Mouse (Mus musculus): Measurements from ENCODE around the gene Taf11.
A peak's percentile ranks its signal among the peaks of the same experiment; 100 is the strongest.

Taf11 gene

GRCm38 (mm10) chr17:27920676-27921075 lies 11.0 kb upstream of the Taf11 start:
- DNase-seq (ENCODE audit: low read depth, low spot score), result no peak

- no peak for DNase-seq (ENCODE audit: low read depth, low spot score)
These were observed 6.7 kb upstream of the Taf11 start for GRCm38 (mm10) chr17:27916366-27916765.

- no peak for DNase-seq (ENCODE audit: low read depth, low spot score)
These were observed 5.1 kb upstream of the Taf11 start for GRCm38 (mm10) chr17:27914742-27915141.

- no peak for DNase-seq (ENCODE audit: low read depth, low spot score)
These were observed 1.7 kb upstream of the Taf11 start for GRCm38 (mm10) chr17:27911371-27911770.

GRCm38 (mm10) chr17:27908888-27909621 lies 589 bp downstream of the Taf11 start, which contains the start of gene Anks1:
Gene Anks1, plus strand, starts transcription at chr17:27909306.
- peak; percentile 66 for DNase-seq (ENCODE audit: low read depth, low spot score)

- DNase-seq (ENCODE audit: low read depth, low spot score), result no peak
These were observed 1.3 kb downstream of the Taf11 start for GRCm38 (mm10) chr17:27908206-27908887.

GRCm38 (mm10) chr17:27907512-27908205 lies 2.0 kb downstream of the Taf11 start:
- DNase-seq (ENCODE audit: low read depth, low spot score), result peak; percentile 81

- no peak for DNase-seq (ENCODE audit: low read depth, low spot score)
These were observed 23.0 kb downstream of the Taf11 start for GRCm38 (mm10) chr17:27886499-27887210.

GRCm38 (mm10) chr17:27883994-27884393 lies 25.6 kb downstream of the Taf11 start:
- DNase-seq (ENCODE audit: low read depth, low spot score), result no peak

GRCm38 (mm10) chr17:27883129-27883528 lies 26.5 kb downstream of the Taf11 start:
- no peak for DNase-seq (ENCODE audit: low read depth, low spot score)

- no peak for DNase-seq (ENCODE audit: low read depth, low spot score)
These were observed 28.1 kb downstream of the Taf11 start for GRCm38 (mm10) chr17:27881518-27881917.

GRCm38 (mm10) chr17:27874510-27874909 lies 35.1 kb downstream of the Taf11 start:
- no peak for DNase-seq (ENCODE audit: low read depth, low spot score)

GRCm38 (mm10) chr17:27873583-27873982 lies 36.1 kb downstream of the Taf11 start:
- DNase-seq (ENCODE audit: low read depth, low spot score), result no peak

GRCm38 (mm10) chr17:27871851-27872250 lies 37.8 kb downstream of the Taf11 start:
- no peak for DNase-seq (ENCODE audit: low read depth, low spot score)

GRCm38 (mm10) chr17:27866737-27867136 lies 42.9 kb downstream of the Taf11 start:
- DNase-seq (ENCODE audit: low read depth, low spot score), result no peak

- no peak for DNase-seq (ENCODE audit: low read depth, low spot score)
These were observed 44.2 kb downstream of the Taf11 start for GRCm38 (mm10) chr17:27865461-27865860.

GRCm38 (mm10) chr17:27859131-27859530 lies 50.5 kb downstream of the Taf11 start:
- DNase-seq (ENCODE audit: low read depth, low spot score), result no peak

GRCm38 (mm10) chr17:27857649-27858475 lies 51.8 kb downstream of the Taf11 start:
- peak; percentile 31 for DNase-seq (ENCODE audit: low read depth, low spot score)

- peak; percentile 43 for DNase-seq (ENCODE audit: low read depth, low spot score)
These were observed 52.6 kb downstream of the Taf11 start for GRCm38 (mm10) chr17:27856798-27857648.

GRCm38 (mm10) chr17:27856265-27856797 lies 53.3 kb downstream of the Taf11 start, which contains the start of gene Uhrf1bp1:
Gene Uhrf1bp1, plus strand, starts transcription at chr17:27856441.
- peak; percentile 79 for DNase-seq (ENCODE audit: low read depth, low spot score)
